Mouse (Mus musculus) lung, postnatal 0 days (tissue): Measurements from ENCODE around the gene Lilra6.

Source experiments
- CTCF ChIP-seq: IDR thresholded peaks from 2 replicates; pipeline ENCODE4 v1.5.1; 2016; ENCODE audit warnings: antibody characterized with exemption, mild to moderate bottlenecking
- EP300 ChIP-seq: IDR thresholded peaks from 2 replicates; pipeline ENCODE4 v1.6.1; 2016; ENCODE audit warnings: antibody characterized with exemption, mild to moderate bottlenecking, control low read depth

- TF ChIP-seq EP300 (no peak), CTCF (no peak)
Measured at GRCm38 (mm10) chr7:3962017-3962416, 46.7 kb upstream of the Lilra6 start.
